Mouse (Mus musculus) bone marrow, adult 2 months (tissue): ENCODE results near the gene Plxnd1.

Source experiments
- CTCF ChIP-seq: fragments of 200-500 bp; IDR thresholded peaks from 2 replicates; pipeline ENCODE4 v1.5.1; 2011; ENCODE audit warnings: low read length, control low read depth; ENCODE audit not compliant: control insufficient read depth, insufficient read depth
- POLR2A ChIP-seq: fragments of 200-500 bp; IDR thresholded peaks from 2 replicates; pipeline ENCODE4 v1.6.1; 2011; ENCODE audit warnings: low read depth, mild to moderate bottlenecking, control low read depth, low read length, borderline replicate concordance; ENCODE audit not compliant: control insufficient read depth

GRCm38 (mm10) chr6:115905568-115905967 lies 89.2 kb downstream of the Plxnd1 start:
- TF ChIP-seq POLR2A (no peak), CTCF (no peak)
